Mouse (Mus musculus): Measurements from ENCODE around the gene Lima1.

DNA sequence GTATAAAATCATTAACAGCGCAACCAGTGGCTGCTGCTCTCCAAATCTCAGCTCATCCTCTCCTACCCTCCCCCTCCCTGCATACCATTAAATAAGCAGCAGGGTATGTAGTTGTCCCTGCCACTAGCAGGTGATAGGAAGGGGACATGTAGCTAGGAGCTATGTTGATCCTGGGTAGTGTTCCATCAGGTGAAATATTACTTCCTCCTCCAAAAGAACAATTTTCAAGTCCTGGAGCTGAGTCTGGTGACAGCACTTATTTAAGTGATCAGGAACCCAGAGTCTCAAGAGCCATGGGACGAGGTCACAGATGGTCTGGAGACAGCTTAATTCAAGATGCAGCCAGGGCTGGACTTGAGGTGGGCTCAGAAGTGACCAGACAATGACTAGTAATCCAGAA lies 139.6 kb downstream of the Lima1 start:
- TF ChIP-seq ZNF384 (IDR thresholded peaks at IDR 0.05; ENCODE audit: low read depth, low read length) (no peak), HCFC1 (IDR thresholded peaks at IDR 0.05; ENCODE audit: borderline replicate concordance, insufficient read depth, low read length) (no peak), CHD2 (IDR thresholded peaks at IDR 0.05; ENCODE audit: low read depth, low read length) (no peak), MAFK (IDR thresholded peaks at IDR 0.05; ENCODE audit: insufficient read depth, low read depth, low read length) (no peak)
